Mouse (Mus musculus): ENCODE results near the gene Cd34. TPM values are rescaled to one million over a fixed set of nuclear protein-coding genes. Genes with fewer than 3 reads are reported as not detected.

The Cd34 gene
- polyA plus RNA-seq, 1 experiment from 2014 or later, result 36.7 TPM

DNA sequence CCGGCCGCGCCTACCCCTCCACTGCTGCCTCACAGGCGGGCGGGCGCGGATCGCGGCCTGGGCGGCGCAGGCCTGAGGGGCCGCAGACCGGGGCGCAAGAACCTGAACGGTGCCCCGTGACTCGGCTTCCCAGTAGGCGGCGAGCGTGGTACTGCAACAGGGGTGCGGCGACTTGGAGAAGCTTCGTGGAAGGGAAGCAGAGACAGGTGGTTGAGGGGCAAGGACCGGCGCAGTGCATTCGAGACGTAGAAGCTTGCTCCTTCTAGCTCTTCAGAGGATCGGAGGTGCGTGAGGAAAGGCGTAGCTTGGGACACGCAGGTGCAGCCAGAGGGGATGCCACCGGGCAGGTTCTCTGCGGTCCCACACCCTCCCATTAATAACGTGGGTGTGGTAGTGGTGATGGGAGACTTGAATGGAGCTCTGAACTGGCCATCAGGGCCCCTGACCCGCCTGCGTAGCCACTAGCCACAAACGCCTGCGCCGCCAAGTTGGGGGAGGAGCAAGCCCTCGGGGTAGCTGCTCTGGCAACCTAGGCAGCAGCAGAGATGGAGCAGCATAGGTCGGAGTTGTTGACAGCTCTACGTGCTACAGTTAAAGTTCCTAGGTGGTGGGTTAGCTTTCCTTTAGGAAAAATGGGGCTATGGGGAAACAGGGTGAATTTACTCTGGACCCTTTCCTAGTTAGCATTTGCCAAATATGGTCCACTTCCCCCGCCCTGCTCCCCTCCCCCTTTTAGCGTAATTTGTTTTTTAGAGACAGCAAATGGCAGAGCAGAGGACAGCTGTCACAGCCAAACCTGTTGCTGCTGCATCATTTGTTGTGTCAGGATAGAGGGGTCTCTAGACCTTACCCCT lies 38.1 kb downstream of the Cd34 start:
- Histone ChIP-seq H3K9ac (replicated peaks) (peak overlapping the region; percentile 81), H3K9me3 (no peaks in the 10 kb centered on the region), H3K27ac (replicated peaks) (peak overlapping the region; percentile 66), H3K36me3 (no peaks in the 10 kb centered on the region), H3K4me1 (peaks cover 21% of the 10 kb centered on the region), H3K4me3 (peak overlapping the region; percentile 78), H3K4me2 (replicated peaks) (peak overlapping the region; percentile 82), H3K27me3 (peaks cover 10% of the 10 kb centered on the region; the same call in 1 of the 2 replicates)
- 1% methylated on average over 41 of the region's 44 CpGs for WGBS
- peak; percentile 93 for ATAC-seq (ENCODE audit: low FRiP score, low read depth)

DNA sequence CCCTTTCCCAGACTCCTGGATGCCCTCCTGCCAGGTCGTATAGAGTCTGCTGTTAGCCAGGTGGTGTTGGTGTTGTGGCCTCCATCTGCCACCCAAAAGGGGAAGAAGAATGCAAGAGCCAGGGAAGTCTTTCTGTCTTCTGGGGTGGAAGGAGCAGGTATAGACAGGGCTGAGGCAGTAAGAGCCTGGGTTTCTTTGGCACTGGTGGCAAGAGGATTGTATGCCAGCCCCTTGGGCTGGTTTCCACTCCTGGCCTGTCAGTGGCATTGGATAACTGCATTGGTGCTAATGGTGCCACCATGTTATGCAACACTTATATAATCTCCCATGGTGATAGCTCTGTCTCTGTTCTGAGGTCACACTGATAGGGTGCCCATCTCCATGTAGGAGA lies 38.7 kb downstream of the Cd34 start:
- Histone ChIP-seq H3K27me3 (peaks cover 10% of the 10 kb centered on the region; the same call in 1 of the 2 replicates), H3K4me3 (peak overlapping the region; percentile 78), H3K4me2 (replicated peaks) (peak overlapping the region; percentile 82), H3K27ac (replicated peaks) (no peak overlapping the region), H3K9ac (replicated peaks) (0 out of 2 replicates have a peak overlapping the region, but pooled peaks have one; percentile 81), H3K36me3 (no peaks in the 10 kb centered on the region), H3K4me1 (peaks cover 21% of the 10 kb centered on the region), H3K9me3 (no peaks in the 10 kb centered on the region)
- 6% methylated on average over 1 of the region's 1 CpGs for WGBS
- ATAC-seq (ENCODE audit: low FRiP score, low read depth), result no peak

DNA sequence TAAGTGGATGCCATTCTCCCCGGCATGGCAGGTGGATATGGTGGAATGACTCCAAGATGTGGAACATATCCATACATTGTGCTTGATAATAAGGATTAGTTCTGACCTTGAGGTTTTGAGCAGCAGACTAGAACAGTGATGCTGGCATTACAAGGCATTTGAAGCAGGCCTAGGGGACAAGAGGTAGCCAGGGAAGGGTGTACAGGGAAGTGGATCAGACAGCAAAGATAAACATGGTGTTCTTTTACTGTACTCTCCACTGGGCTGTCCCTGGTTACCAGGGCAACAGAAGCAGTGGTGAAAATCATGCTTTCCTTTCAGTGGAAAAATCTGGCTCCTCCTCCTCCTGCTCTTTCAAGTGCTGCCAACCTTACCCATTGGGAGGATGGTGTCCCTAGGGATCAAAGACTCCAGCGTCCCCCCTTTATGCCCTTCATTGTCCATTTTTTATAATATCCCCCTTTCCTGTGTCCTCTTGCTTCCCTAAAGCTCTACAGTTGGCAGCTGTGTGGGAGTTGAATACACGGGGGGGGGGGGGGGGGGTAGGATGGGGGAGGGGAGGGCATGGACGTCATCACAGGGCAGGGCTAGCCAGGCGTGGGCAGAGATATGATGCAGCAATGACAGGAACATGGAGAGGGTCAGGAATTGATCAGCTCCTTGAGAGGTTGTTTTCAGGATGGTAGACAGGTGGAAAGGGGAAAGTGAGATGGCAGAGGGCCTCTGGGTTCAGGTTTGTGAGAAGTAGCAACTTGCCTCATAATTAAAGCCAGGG lies 39.5 kb downstream of the Cd34 start:
- H3K27ac ChIP-seq (replicated peaks), result no peak overlapping the region
- no peak for ATAC-seq (ENCODE audit: low FRiP score, low read depth)
- H3K4me2 ChIP-seq (replicated peaks), result no peak overlapping the region

DNA sequence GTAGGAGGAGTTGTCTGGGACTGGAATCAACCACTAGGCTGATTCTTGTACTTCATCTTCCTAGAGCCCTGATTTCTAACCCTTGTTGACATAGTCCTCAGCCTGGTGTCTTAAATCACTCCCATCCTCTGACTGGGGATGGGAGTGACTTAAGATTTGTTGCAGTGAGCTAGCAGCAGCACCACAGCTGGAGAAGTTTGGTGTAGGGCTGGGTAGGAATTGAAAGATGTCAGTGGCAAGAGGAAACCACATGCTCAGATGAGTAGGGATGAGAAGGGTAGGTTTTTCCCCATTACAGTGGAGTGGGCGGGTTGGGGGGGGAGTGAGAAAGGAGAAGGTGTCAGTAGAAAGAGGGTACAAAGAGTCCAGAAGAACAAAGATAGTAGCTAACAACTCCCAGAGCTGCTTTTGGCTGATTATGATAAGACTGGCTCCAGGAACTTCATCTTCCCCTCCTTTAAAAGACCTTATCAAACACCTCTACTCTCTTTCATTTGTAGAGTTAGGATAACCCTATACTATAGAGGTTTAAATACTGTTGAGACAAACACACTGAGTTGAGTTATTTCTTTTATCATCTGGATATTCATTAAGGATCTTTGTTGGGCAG lies 42.3 kb downstream of the Cd34 start:
- Histone ChIP-seq H3K4me2 (replicated peaks) (no peak overlapping the region), H3K9ac (replicated peaks) (no peak overlapping the region), H3K4me1 (peaks cover 19% of the 10 kb centered on the region), H3K9me3 (no peaks in the 10 kb centered on the region), H3K27ac (replicated peaks) (no peak overlapping the region), H3K27me3 (0 out of 2 replicates have a peak, but pooled peaks cover 3% of the 10 kb centered on the region), H3K4me3 (no peak overlapping the region), H3K36me3 (no peaks in the 10 kb centered on the region)
- WGBS, result 90% methylated on average over 1 of the region's 1 CpGs
- ATAC-seq (ENCODE audit: low FRiP score, low read depth), result no peak

More for the DNA sequence above, 39.5 kb downstream of the Cd34 start:
- WGBS, result 68% methylated on average over 3 of the region's 5 CpGs
- H3K4me3 ChIP-seq, result no peak overlapping the region
- H3K27me3 ChIP-seq, result peaks cover 10% of the 10 kb centered on the region; the same call in 1 of the 2 replicates
- H3K9me3 ChIP-seq, result no peaks in the 10 kb centered on the region
- no peaks in the 10 kb centered on the region for H3K36me3 ChIP-seq
- H3K9ac ChIP-seq (replicated peaks), result no peak overlapping the region
- H3K4me1 ChIP-seq, result peaks cover 21% of the 10 kb centered on the region

- no peaks in the 10 kb centered on the region for H3K9me3 ChIP-seq
- H3K27me3 ChIP-seq, result no peaks in the 10 kb centered on the region
- no peak for ATAC-seq (ENCODE audit: low FRiP score, low read depth)
- no peaks in the 10 kb centered on the region for H3K36me3 ChIP-seq
- no peak overlapping the region for H3K4me3 ChIP-seq
- WGBS, result 87% methylated on average over 5 of the region's 5 CpGs
- H3K27ac ChIP-seq (replicated peaks), result no peak overlapping the region
- H3K4me1 ChIP-seq, result peaks cover 5% of the 10 kb centered on the region
- H3K9ac ChIP-seq (replicated peaks), result no peak overlapping the region
- no peak overlapping the region for H3K4me2 ChIP-seq (replicated peaks)
Measured at GRCm38 (mm10) chr1:194982931-194983690, 44.5 kb downstream of the Cd34 start.

- no peak for ATAC-seq (ENCODE audit: low FRiP score, low read depth)
- Histone ChIP-seq H3K9me3 (no peaks in the 10 kb centered on the region), H3K36me3 (no peaks in the 10 kb centered on the region), H3K4me1 (no peaks in the 10 kb centered on the region), H3K27me3 (no peaks in the 10 kb centered on the region), H3K27ac (replicated peaks) (no peak overlapping the region), H3K9ac (replicated peaks) (no peak overlapping the region), H3K4me3 (no peak overlapping the region), H3K4me2 (replicated peaks) (no peak overlapping the region)
- WGBS, result 83% methylated on average over 3 of the region's 3 CpGs
Measured at GRCm38 (mm10) chr1:194984914-194985313, 46.3 kb downstream of the Cd34 start.

- Histone ChIP-seq H3K9ac (replicated peaks) (no peak overlapping the region), H3K4me3 (no peak overlapping the region), H3K4me2 (replicated peaks) (no peak overlapping the region), H3K27me3 (no peaks in the 10 kb centered on the region), H3K4me1 (no peaks in the 10 kb centered on the region), H3K36me3 (no peaks in the 10 kb centered on the region), H3K27ac (replicated peaks) (no peak overlapping the region), H3K9me3 (no peaks in the 10 kb centered on the region)
- no peak for ATAC-seq (ENCODE audit: low FRiP score, low read depth)
- 82% methylated on average over 4 of the region's 4 CpGs for WGBS
Measured at GRCm38 (mm10) chr1:194985442-194986210, 47.0 kb downstream of the Cd34 start.

DNA sequence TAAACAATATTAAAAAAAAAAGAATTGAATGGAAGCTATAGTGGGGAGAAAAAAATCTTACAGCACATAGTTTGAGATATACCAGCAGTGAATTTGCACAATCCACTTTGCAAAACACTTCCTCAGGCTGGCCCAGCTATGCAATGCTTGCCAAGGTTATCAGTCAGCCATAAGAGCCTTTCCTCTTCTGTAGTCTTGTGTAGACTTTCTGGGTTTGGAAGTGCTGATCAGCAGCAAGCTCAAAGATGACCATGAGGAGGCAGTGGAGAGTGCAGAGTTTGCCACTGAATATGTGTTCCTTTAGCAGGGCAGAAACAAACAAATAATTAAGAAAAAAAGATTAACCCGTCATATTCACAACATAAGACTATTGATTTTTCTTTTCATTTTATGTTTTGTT lies 50.4 kb downstream of the Cd34 start:
- no peak overlapping the region for H3K27ac ChIP-seq (replicated peaks)
- no peak overlapping the region for H3K4me2 ChIP-seq (replicated peaks)
- H3K27me3 ChIP-seq, result no peaks in the 10 kb centered on the region
- H3K36me3 ChIP-seq, result no peaks in the 10 kb centered on the region
- H3K4me1 ChIP-seq, result no peaks in the 10 kb centered on the region
- no peaks in the 10 kb centered on the region for H3K9me3 ChIP-seq
- 89% methylated on average over 1 of the region's 1 CpGs for WGBS
- no peak for ATAC-seq (ENCODE audit: low FRiP score, low read depth)
- H3K4me3 ChIP-seq, result no peak overlapping the region
- H3K9ac ChIP-seq (replicated peaks), result no peak overlapping the region

- H3K27me3 ChIP-seq, result no peaks in the 10 kb centered on the region
- no peak for ATAC-seq (ENCODE audit: low FRiP score, low read depth)
- H3K9ac ChIP-seq (replicated peaks), result no peak overlapping the region
- H3K4me2 ChIP-seq (replicated peaks), result no peak overlapping the region
- no peaks in the 10 kb centered on the region for H3K9me3 ChIP-seq
- H3K4me3 ChIP-seq, result no peak overlapping the region
- H3K4me1 ChIP-seq, result no peaks in the 10 kb centered on the region
- H3K36me3 ChIP-seq, result no peaks in the 10 kb centered on the region
- WGBS, result 94% methylated on average over 2 of the region's 2 CpGs
- H3K27ac ChIP-seq (replicated peaks), result no peak overlapping the region
Measured at GRCm38 (mm10) chr1:194990976-194991375, 52.4 kb downstream of the Cd34 start.

DNA sequence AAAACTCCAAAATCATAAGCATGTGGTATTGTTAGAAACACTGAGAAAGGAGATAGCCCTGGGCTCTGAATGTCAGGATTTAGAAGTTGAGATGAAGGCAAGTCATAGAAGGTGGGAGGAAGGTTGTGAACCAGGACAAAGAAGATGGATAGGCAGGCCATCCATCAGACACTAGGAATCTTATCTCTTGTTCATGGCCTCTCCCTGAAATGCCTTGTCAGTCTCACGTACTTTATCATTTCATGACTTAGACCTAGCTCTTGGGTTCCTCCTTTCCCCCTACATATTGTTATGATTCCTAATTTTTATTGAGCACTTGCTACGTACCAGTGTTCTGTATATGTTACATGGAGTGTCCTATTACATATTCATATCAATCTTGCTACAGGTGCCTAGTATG lies 53.0 kb downstream of the Cd34 start:
- no peak overlapping the region for H3K9ac ChIP-seq (replicated peaks)
- ATAC-seq (ENCODE audit: low FRiP score, low read depth), result no peak
- no peak overlapping the region for H3K4me3 ChIP-seq
- no peaks in the 10 kb centered on the region for H3K4me1 ChIP-seq
- H3K27me3 ChIP-seq, result no peaks in the 10 kb centered on the region
- no peaks in the 10 kb centered on the region for H3K36me3 ChIP-seq
- 91% methylated on average over 2 of the region's 2 CpGs for WGBS
- H3K27ac ChIP-seq (replicated peaks), result no peak overlapping the region
- no peak overlapping the region for H3K4me2 ChIP-seq (replicated peaks)
- no peaks in the 10 kb centered on the region for H3K9me3 ChIP-seq
